Mouse (Mus musculus) cerebellum, postnatal 36 days (tissue): ENCODE measurements around the gene Tubb3.
"Not testable (repeated sequence)": the region's sequence is repeated elsewhere in the genome, so short reads cannot be mapped to it uniquely, and the experiment has no call there.

Experiments used
- DNase-seq, 2 experiments: peaks; one replicate each; pipeline ENCODE4 v3.0.0; 2021 to 2022; ENCODE audit warnings: mixed read lengths in 2 of 2

Tubb3 gene

DNA sequence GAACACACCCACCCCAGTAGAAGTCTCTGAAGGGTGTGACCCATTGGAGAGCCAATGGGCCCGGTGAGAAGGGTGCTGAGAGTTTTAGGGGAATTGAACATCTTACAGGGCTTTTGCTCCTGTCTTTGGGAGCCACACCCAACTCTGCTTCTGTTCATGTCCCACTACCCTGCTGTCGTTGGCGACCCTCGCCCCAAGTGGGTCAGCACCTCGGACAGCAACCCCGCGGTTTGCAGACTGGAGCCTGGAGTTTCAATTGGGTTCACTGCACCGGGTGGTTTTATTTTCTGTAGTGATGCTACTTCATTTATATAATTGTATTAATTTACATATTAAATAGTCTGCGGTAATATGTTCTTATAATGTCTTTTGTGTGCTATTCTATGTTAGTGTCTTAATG is 3.0 kb downstream of the Tubb3 start:
- no peak for DNase-seq

DNA sequence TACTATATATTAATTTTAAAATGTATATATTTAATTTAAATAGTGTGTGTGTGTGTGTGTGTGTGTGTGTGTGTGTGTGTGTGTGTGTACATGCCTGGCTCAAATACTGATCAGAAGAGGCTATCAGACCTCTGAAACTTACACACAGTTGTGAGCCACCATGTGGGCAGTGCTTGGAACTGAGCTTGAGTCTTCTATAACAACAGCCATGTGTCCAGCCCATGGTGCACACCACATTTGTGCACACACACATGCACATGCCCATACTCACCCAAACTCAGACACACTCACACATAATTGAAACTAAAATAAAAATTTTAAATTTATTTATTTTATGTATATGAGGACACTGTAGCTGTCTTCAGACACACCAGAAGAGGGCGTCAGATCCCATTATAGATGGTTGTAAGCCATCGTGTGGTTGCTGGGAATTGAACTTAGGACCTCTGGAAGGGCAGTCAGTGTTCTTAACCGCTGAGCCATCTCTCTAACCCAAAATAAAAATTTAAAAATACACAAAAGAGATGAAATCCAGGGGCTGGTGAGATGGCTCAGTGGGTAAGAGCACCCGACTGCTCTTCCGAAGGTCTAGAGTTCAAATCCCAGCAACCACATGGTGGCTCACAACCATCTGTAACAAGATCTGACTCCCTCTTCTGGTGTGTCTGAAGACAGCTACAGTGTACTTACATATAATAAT is 3.9 kb downstream of the Tubb3 start:
- DNase-seq: not testable (repeated sequence)

GRCm38 (mm10) chr8:123415967-123416943 is 5.0 kb downstream of the Tubb3 start:
- DNase-seq: no peak

GRCm38 (mm10) chr8:123416944-123417555 is 5.8 kb downstream of the Tubb3 start:
- DNase-seq: no peak

DNA sequence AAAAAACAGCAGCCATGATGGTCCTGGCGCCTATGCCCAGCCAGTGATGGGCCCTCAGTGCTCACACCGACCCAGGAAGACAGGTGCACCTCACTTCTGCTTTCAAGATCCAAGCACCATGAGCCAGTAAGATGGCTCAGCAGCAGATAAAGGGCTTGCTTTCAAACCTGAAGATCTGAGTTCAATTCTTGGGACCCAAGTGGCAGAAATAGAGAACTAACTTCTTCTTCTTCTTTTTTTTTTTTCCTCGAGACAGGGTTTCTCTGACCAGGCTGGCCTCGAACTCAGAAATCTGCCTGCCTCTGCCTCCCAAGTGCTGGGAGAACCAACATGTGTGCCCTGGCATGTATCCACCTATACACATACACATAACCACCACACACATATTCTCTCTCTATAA is 8.5 kb downstream of the Tubb3 start:
- no peak for DNase-seq

GRCm38 (mm10) chr8:123420525-123421281 is 9.5 kb downstream of the Tubb3 start:
- no peak for DNase-seq

DNA sequence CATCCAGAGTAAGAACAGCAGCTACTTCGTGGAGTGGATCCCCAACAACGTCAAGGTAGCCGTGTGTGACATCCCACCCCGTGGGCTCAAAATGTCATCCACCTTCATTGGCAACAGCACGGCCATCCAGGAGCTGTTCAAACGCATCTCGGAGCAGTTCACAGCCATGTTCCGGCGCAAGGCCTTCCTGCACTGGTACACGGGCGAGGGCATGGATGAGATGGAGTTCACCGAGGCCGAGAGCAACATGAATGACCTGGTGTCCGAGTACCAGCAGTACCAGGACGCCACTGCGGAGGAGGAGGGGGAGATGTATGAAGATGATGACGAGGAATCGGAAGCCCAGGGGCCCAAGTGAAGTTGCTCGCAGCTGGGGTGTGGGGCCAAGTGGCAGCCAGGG is 10.1 kb downstream of the Tubb3 start:
- no peak for DNase-seq

DNA sequence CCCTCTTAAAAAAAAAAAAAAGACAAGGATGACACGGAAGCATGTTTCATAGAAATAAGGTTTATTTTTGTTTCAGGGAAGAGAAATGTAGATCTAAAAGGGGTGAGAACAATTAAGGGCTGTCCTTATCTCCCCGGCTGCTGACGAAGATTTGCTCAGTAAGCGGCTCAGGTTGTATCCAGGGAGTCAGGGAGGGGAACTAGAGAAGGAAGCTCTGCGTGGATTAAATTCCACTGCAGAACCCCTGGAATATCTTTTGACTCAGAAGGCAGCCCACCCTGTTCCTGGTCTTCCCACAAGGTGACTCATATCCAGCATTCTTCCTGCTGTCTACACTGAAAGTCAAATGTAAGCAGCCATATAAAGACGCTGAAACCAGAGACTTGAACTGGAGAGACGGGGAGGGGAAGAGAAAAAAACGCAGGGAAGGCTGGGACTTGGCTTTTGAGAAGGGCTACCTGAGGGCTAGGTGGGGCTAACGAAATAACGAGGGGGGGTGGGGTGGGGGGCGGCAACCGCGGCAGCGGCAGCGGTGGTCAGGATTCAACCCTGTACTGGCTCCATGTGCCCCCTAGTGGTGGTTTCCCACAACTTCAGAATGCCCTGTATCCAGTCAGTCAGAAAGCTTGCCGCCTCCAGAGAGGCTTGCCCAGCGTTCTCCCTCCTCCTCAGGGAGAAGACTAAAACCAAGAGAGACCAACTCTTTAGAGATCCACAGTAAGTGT is 11.0 kb downstream of the Tubb3 start:
- DNase-seq: peak; percentile 79 to 83

DNA sequence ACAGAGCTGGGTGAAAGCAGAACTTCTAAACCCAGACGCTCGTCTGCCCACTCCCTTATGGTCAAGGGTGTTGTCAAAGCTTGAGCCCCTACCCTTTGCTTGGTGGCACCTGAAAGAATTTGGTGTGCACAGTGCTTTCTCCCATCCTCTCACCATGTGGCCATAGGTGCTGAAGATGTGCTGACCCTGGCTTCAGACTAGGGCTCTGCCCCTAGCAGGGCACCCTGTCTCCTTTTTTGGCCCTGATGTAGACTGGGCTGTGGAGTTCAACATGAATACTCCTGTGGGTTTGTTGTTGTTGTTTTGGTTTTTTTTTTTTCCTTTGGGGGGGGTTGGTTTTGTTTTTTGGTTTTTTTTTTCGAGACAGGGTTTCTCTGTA is 11.5 kb downstream of the Tubb3 start:
- no peak for DNase-seq

DNA sequence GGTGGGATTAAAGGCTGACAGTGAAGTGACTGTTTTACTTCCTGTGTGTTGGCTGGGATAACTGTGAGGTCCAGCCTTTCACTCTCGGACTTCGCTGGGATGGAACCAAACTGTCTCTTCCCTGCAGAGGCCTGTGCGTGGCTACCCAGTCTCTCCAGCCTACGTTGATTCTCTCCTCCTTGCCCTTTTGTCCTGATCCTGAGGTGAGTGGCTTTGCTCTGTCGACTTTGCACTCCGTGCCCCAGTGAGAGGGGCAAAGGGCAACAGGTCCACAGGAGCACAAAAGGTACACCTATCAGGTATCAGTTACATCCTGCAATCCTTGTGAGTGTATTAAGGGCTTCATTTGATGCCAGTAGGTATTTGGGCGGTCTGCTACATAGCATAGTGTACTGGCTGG is 12.2 kb downstream of the Tubb3 start, which contains the start of gene Def8:
TSS of gene Def8 (plus strand) at position 87 of the 400 bp plus-strand sequence.
- DNase-seq: no peak

GRCm38 (mm10) chr8:123426511-123427509 is 15.6 kb downstream of the Tubb3 start:
- DNase-seq: no peak

DNA sequence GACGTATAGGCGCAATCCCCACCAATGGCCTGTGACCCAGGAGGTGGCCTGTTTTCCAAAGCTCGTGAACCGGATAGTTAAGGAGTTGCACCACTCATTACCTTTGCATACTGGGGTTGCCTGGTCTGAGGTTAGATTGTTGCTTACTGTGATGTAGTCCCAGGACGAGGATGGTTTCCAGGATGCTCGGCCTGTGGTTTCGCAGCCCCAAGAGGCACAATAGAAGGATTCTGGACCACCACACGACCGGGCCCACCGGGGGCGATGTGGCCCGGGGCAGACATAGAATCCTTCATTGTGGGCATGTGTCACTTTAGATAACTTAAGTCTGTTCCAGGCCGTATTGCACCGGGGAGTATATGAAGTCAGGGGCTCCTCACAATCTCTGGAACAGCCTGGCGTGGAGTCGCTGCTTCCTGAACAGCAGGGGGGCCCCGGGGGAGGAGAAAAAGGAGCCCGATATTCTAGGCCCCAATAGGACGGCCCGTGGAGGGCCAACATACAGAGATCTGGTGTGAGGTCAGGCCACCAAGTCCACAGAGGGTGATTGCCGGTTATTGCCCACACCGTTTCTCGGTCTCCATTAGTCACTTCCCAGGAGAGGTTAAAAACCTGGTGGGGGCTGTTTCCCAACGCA is 16.5 kb downstream of the Tubb3 start:
- no peak for DNase-seq

DNA sequence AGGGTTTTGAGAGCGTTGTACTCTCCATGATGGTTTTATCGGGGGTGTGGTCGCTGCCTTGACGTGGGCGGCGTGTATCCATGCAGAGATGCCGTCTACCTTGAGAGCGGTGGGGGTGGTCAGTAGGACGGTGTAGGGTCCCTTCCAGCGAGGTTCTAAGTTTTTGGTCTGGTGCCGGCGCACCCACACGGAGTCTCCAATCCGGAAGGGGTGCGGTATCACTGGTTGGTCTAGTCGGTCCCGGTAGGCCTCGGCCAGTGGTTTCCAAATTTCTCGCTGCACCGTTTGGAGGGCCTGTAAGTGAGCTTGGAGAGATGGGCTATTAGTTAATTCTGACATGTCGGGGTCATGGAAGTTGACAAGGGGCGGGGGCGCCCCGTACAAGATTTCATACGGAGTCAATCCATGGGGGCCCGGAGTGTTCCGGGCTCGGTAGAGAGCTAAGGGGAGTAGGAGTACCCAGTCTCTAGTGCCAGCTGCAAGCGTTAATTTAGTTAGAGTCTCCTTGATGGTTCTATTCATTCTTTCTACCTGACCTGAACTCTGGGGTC is 17.2 kb downstream of the Tubb3 start:
- no peak for DNase-seq

DNA sequence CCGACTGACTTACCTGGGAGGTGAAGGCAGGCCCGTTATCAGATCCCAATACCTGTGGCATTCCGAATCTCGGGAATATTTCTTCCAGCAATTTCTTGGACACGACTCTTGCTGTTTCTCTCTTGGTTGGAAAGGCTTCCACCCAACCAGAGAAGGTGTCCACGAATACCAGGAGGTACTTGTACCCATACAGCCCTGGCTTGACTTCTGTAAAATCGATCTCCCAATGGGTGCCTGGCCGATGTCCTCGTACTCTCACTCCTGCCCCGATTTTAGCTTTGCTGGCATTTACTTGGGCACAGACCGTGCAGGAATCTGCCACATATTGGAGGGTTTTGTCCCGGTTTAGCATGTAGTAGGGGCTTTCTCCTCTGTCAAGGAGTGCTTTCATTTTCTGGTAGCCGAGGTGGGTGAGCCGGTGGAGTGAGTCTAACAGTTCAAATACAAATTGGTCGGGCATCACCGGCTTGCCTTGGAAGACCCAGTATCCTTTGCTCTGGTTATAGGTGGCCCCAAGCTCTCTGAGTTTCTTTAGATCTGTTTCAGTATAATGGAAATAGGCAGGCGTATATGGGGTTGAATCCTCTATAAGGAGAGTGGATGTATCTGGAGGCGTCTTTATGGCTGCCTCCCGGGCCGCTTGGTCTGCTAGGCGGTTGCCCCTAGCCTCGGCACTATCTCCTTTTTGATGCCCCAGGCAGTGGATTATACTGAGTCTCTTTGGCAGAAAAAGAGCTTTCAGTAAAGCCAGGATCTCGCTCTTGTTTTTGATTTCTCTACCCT is 17.9 kb downstream of the Tubb3 start:
- no peak for DNase-seq

DNA sequence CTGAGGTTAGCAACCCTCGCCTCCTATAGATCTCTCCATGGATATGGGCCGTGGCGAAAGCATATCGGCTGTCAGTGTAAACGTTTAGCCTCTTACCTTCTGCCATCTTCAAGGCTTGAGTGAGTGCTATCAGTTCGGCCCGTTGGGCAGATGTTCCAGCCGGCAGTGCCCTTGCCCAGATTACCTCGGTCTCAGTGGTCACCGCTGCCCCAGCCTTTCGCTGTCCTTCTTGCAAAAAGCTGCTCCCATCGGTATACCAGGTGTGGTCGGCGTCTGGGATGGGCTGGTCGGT is 18.4 kb downstream of the Tubb3 start:
- DNase-seq: not testable (repeated sequence)

DNA sequence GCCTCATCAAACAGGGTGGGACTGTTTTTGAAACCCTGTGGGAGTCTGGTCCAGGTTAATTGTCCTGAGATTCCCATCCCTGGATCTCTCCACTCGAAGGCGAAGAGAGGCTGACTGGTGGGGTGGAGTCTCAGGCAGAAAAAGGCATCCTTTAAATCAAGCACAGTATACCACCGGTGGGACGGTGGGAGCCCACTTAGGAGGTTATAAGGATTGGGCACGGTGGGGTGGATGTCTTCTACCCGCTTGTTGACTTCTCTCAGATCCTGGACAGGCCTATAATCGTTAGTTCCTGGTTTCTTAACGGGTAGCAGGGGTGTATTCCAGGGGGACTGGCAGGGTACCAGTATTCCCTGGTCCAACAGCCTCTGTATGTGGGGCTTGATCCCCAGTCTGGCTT is 19.7 kb downstream of the Tubb3 start:
- not testable (repeated sequence) for DNase-seq

DNA sequence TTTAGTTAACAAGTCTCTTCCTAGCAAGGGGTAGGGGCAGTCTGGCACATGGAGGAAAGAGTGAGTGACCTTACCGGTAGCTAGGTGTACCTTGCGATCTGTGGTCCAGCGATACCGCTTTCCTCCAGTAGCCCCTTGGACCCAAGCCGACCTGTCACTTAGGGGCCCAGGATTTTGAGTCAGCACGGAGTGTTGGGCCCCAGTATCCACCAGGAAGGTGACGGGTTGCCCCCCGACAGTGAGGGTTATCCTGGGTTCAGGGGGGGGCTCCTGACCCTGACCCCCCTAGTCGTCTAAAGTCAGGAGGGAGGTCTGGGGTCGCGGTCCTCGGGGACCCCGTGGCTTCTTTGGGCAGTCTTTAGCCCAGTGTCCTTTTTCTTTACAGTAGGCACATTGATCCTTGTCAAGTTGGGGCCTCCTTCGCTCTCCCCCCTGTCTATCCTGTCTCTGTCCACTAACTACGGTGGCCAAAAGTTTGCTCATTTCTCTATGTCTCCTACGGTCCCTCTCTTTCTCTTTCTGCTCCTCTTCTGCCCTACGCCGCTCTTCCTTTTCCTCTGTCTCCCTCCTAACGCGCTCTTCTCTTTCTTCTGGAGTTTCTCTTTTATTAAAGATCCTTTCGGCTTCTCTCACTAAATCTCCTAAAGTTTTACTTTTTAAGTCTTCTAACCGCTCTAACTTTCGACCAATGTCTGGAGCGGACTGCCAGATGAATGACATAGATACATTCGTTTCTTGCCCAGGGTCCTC is 20.6 kb downstream of the Tubb3 start:
- no peak for DNase-seq

DNA sequence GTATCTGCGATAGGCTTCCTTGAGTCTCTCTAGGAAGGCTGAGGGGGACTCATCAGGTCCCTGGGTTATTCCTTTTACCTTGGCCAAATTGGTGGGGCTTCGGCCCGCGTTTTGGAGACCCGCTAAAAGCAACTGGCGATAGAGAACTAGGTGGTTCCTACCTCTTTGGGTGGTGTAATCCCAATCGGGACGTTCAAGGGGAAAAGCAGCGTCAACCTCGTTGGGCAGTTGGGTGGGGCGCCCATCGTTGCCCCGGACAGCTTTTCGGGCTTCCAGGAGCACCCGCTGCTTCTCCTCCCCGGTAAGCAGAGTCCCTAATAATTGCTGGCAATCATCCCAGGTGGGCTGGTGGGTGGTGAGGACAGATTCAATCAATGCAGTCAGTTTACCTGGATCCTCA is 21.2 kb downstream of the Tubb3 start:
- DNase-seq: no peak
